Comparison of ENCODE assay signal across 8 mouse cellular contexts in the genomic region with DNA sequence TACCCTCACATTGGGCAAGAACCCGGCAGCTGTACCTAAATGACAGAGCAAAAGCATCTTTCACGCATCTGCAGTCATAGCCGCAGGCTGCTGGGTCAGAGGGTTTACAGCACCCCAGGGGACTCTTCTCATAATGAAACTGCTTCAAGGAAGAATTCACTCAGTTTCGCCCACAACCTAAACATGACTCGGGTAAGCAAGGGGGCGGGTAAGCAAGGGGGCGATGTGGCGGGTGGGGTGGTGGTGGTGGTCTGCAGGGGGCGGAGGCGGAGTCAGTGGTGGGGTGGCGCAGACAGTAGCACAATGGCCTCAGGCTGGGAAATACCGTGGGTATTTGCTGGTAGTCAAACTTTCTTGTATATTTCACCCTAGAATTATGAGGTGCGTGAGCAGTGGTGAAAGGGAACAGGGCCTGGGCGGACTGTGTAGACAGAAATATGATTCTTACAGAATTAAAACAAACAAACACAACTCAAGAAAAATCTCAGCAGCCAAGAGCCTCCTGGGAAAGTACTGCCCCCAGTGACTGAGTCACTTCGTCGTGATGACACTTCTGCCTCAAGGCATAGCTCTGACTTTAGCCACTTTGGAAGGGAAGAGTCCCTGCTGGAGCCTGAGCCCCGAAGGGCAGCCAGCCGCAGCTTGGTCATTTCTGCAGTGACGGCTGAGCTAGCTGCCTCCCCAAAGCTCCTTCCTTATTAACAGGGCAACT. TPM values are rescaled to one million over a fixed set of nuclear protein-coding genes. Genes with fewer than 3 reads are reported as not detected.
DNase-seq lines count a peak whose midpoint lies in the region; ATAC-seq lines count a peak whose summit lies in the region.

No protein-coding gene starts in this region.

- no peak for ATAC-seq in erythroid progenitor cell, adult 5-6 weeks (replicated peaks; ENCODE audit: low FRiP score, poor library complexity, severe bottlenecking)
- no peak for ATAC-seq in frontal cortex, adult (ENCODE audit: low TSS enrichment)

- DNase-seq in A20 (ENCODE audit: low read depth, low spot score) (peak; percentile 95), R1 (ENCODE audit: low read depth, low spot score) (peak; percentile 24)
- peak; percentile 21 to 32 for DNase-seq in heart, postnatal 10 days
- DNase-seq in lung, postnatal 10 days: peak; percentile 57
- DNase-seq in thymus, postnatal 25 days: no peak
- DNase-seq in layer of hippocampus, adult 8-10 months (ENCODE audit: low spot score in 2 of 2): no peak

- intact Hi-C loops in heart, postnatal 10 days (cut with DNase I): no loop called here

RNA-seq across cellular contexts. Expression of a gene that starts 55.8 kb away (rescaled TPM):
- total RNA-seq in heart, postnatal 10 days (2021): 10 to 100 TPM in 1 of 2 experiments, 1 to 10 TPM in 1; 7.4 to 11.4 TPM
- 10 to 100 TPM; 17.1 to 19.7 (median 19.1) TPM for total RNA-seq in layer of hippocampus, adult 8-10 months (2022)
- 0.72 and 0.84 TPM in 2 replicates for total RNA-seq in erythroid progenitor cell, adult 5-6 weeks (2015; ENCODE audit: low replicate concordance)
- 0.39 and 3.3 TPM in 2 replicates for total RNA-seq in erythroid progenitor cell, adult 5-6 weeks (2017; ENCODE audit: low replicate concordance)

Comparison
In these comparisons a context has a peak if more than half of its experiments do, and no peak if none do; other contexts are left out.
1. DNase-seq: peak in A20 (single experiment), R1 (single experiment), heart, postnatal 10 days (2 of 2) and lung, postnatal 10 days (single experiment); none in thymus, postnatal 25 days (single experiment) and layer of hippocampus, adult 8-10 months (0 of 2).